Mouse (Mus musculus) heart, embryonic 10.5 days (tissue): Measurements from ENCODE around the gene Coq2. TPM values are rescaled to one million over a fixed set of nuclear protein-coding genes. Genes with fewer than 3 reads are reported as not detected.

ENCODE experiments used
- DNase-seq: peaks from one replicate; pipeline ENCODE4 v3.0.0-alpha.2; 2017; ENCODE audit warnings: low spot score
- H3K27ac ChIP-seq: fragments of 300-500 bp; sonication (generic); 2 replicates; pipeline ENCODE4 v1.5.1; 2016; ENCODE audit warnings: mild to moderate bottlenecking
- H3K27me3 ChIP-seq: fragments of 300-500 bp; sonication (generic); 2 replicates; pipeline ENCODE4 v1.6.1; 2016; ENCODE audit warnings: mild to moderate bottlenecking; ENCODE audit not compliant: poor library complexity, insufficient read depth, severe bottlenecking
- H3K36me3 ChIP-seq: fragments of 300-500 bp; sonication (generic); 2 replicates; pipeline ENCODE4 v1.6.1; 2016; ENCODE audit warnings: mild to moderate bottlenecking, moderate library complexity
- H3K4me1 ChIP-seq: fragments of 300-500 bp; sonication (generic); 2 replicates; pipeline ENCODE4 v1.6.1; 2016; ENCODE audit warnings: mild to moderate bottlenecking
- H3K4me3 ChIP-seq: fragments of 300-500 bp; sonication (generic); 2 replicates; pipeline ENCODE4 v1.5.1; 2016; ENCODE audit warnings: mild to moderate bottlenecking, moderate library complexity
- H3K9me3 ChIP-seq: fragments of 300-500 bp; sonication (generic); 2 replicates; pipeline ENCODE4 v1.6.1; 2016; ENCODE audit warnings: mild to moderate bottlenecking, moderate library complexity
- WGBS: fragments of 180-500 bp; shearing (Covaris S2); methylation state at CpG from one replicate; pipeline ENCODE4 v1.1.7; 2016; 5-methylcytosine and 5-hydroxymethylcytosine counted together
- polyA plus RNA-seq: library from polyadenylated mRNA; unstranded; fragments of >200 nt; fragmentation: Nextera tagmentation; extraction: Ambion mirVana; gene quantifications from 2 replicates; pipeline ENCODE4 v1.2.1, GENCODE M21; 2016

The Coq2 gene
- polyA plus RNA-seq, 1 experiment from 2014 or later = 67.1 TPM

- DNase-seq = no peak
- 57% methylated on average over 4 of the region's 4 CpGs for whole genome bisulfite sequencing
- Histone ChIP-seq H3K9me3 (no peaks in the 10 kb centered on the region), H3K27me3 (no peaks in the 10 kb centered on the region), H3K4me3 (no peak overlapping the region), H3K27ac (no peak overlapping the region), H3K36me3 (no peaks in the 10 kb centered on the region), H3K4me1 (no peaks in the 10 kb centered on the region)
Measured at GRCm38 (mm10) chr5:100685631-100686030, 10.7 kb upstream of the Coq2 start.

- no peaks in the 10 kb centered on the region for H3K36me3 ChIP-seq
- no peaks in the 10 kb centered on the region for H3K9me3 ChIP-seq
- H3K4me3 ChIP-seq = no peak overlapping the region
- WGBS = 73% methylated on average over 6 of the region's 6 CpGs
- no peak overlapping the region for H3K27ac ChIP-seq
- no peaks in the 10 kb centered on the region for H3K4me1 ChIP-seq
- H3K27me3 ChIP-seq = 0 out of 2 replicates have a peak, but pooled peaks cover 5% of the 10 kb centered on the region
- DNase-seq = no peak
Measured at GRCm38 (mm10) chr5:100680542-100680933, 5.6 kb upstream of the Coq2 start.

DNA sequence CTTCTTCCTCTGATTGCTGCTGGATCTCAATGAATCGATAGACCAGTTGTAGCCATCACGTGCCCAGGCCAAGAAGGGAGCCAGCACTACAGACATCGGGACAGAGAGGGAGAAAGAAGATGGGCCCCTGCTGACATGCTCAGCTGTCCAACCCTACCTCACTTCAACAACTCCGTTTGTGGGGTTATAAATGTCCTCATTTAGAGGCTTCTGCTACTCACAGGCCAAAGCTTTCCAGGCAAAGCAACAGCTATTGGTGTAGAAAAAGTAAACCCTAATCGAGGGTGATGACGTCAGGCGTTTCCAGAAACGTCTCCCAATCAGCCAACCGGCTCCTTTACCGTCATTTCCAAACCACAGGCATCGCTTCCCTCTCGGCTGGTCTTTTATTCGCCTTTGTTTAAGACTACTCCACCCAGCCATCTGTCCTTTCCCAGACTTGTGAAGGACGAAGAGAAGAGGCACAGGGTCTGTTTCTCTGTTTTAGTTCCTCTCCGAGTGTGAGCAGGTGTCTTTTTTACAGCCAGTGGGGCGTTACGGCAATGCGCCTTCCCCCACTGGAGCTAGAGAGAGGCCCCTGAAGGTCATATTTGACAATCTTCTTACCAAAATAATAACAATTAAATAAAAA, 5.1 kb upstream of the Coq2 start:
- Histone ChIP-seq H3K9me3 (no peaks in the 10 kb centered on the region), H3K27ac (no peak overlapping the region), H3K4me3 (no peak overlapping the region), H3K4me1 (no peaks in the 10 kb centered on the region), H3K27me3 (0 out of 2 replicates have a peak, but pooled peaks cover 5% of the 10 kb centered on the region), H3K36me3 (no peaks in the 10 kb centered on the region)
- WGBS = 75% methylated on average over 18 of the region's 18 CpGs
- no peak for DNase-seq

DNA sequence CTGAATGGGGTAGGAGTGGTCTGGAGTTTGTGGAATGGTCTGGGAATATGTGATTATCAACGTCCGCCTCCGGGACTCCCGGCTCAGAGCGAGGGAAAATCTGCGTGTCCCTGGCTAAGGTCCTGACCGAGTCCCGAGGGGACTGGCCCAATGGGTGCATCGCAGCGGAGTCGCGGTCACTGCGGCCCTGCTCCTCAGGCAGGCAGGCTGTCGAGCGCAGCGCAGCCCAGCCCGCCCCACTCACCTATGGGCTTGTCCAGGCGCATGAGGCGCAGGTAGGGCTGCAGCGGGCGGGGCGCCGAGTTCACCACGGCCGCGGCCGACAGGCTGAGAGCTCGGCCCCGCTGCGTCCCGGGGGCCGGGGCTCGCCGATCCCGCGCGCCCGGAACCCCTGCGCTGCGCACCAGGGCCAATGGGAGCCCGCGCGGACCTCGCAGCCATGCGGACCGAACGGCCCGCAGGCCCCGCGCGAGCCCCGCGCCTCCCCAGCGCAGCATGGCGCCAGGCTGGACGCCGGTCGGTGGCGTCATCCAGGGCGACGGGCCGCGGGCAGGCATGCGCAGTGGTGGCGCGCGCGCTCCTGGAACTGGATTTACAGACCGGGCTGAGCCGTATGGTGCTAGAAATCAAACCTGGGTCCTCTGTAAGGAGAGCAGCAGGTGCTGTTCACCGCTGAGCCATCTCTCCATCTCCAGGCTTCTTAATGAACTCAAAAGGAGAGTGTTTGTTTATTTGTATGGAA, 1.0 kb downstream of the Coq2 start:
- H3K4me3 ChIP-seq = peak overlapping the region; percentile 84
- H3K4me1 ChIP-seq = peaks cover 5% of the 10 kb centered on the region; the same call in 1 of the 2 replicates
- no peaks in the 10 kb centered on the region for H3K9me3 ChIP-seq
- WGBS = under 1% methylated on average over 71 of the region's 71 CpGs
- no peaks in the 10 kb centered on the region for H3K27me3 ChIP-seq
- DNase-seq = peak; percentile 93
- peaks cover 12% of the 10 kb centered on the region for H3K36me3 ChIP-seq
- peak overlapping the region; percentile 95 for H3K27ac ChIP-seq

GRCm38 (mm10) chr5:100672403-100672802, 2.5 kb downstream of the Coq2 start:
- no peak for DNase-seq
- Histone ChIP-seq H3K36me3 (peaks cover 19% of the 10 kb centered on the region), H3K4me1 (peaks cover 5% of the 10 kb centered on the region; the same call in 1 of the 2 replicates), H3K4me3 (no peak overlapping the region), H3K27ac (no peak overlapping the region), H3K9me3 (no peaks in the 10 kb centered on the region), H3K27me3 (no peaks in the 10 kb centered on the region)
- WGBS = 86% methylated on average over 4 of the region's 4 CpGs

DNA sequence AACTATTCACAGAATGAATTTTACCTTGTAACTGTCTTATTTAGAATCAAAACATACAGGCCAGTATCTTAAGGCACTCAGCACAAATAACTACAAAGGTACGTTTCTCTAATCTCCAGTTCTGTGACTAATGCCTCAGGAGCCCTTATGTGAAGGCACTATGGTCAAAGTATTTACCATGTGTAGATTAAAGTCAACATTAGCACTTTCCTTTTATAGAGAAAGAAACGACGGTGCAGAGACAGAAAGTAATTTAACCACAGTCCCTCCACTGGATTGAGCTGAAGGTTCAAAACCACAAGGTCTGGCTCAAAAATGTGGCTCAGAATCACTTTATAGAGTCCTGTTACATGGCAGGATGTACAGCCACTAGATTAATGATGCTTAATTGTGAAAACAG, 3.0 kb downstream of the Coq2 start:
- Histone ChIP-seq H3K9me3 (no peaks in the 10 kb centered on the region), H3K27me3 (no peaks in the 10 kb centered on the region), H3K4me1 (peaks cover 5% of the 10 kb centered on the region; the same call in 1 of the 2 replicates), H3K4me3 (no peak overlapping the region), H3K27ac (no peak overlapping the region), H3K36me3 (peaks cover 24% of the 10 kb centered on the region)
- no peak for DNase-seq
- 79% methylated on average over 3 of the region's 3 CpGs for WGBS

GRCm38 (mm10) chr5:100671398-100671797, 3.5 kb downstream of the Coq2 start:
- Histone ChIP-seq H3K4me1 (peaks cover 5% of the 10 kb centered on the region; the same call in 1 of the 2 replicates), H3K9me3 (no peaks in the 10 kb centered on the region), H3K4me3 (no peak overlapping the region), H3K27me3 (no peaks in the 10 kb centered on the region), H3K27ac (no peak overlapping the region), H3K36me3 (peaks cover 29% of the 10 kb centered on the region)
- DNase-seq = no peak
- 27% methylated on average over 5 of the region's 5 CpGs for whole genome bisulfite sequencing

GRCm38 (mm10) chr5:100666965-100667364, 8.0 kb downstream of the Coq2 start:
- Histone ChIP-seq H3K27ac (no peak overlapping the region), H3K4me3 (no peak overlapping the region), H3K36me3 (peaks cover 60% of the 10 kb centered on the region), H3K27me3 (no peaks in the 10 kb centered on the region), H3K4me1 (no peaks in the 10 kb centered on the region), H3K9me3 (no peaks in the 10 kb centered on the region)
- no peak for DNase-seq
- WGBS = 71% methylated on average over 1 of the region's 1 CpGs

GRCm38 (mm10) chr5:100663854-100664253, 11.1 kb downstream of the Coq2 start:
- DNase-seq = no peak
- Histone ChIP-seq H3K36me3 (peaks cover 75% of the 10 kb centered on the region), H3K9me3 (no peaks in the 10 kb centered on the region), H3K27ac (no peak overlapping the region), H3K27me3 (no peaks in the 10 kb centered on the region), H3K4me3 (no peak overlapping the region), H3K4me1 (no peaks in the 10 kb centered on the region)
- 47% methylated on average over 5 of the region's 5 CpGs for WGBS

DNA sequence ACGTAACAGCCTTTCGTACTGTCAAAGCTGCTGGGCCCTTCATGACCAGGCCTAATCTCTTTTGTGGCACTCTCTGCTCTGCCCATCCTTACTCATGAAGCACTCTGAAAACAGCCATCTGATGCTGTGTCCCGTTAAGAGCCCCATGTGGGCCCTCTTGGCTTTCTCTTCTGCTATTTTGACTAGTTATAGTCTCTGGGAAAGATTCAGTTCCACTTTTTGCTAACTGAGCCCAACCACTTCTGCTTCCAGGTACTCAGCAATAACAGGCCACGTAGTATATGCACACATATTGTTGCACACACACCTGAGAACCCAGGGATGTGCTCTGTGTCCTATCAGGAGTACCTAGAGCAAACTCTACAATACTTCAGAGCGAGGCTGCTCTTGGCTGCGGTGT, 11.9 kb downstream of the Coq2 start:
- H3K27ac ChIP-seq = no peak overlapping the region
- no peak for DNase-seq
- no peaks in the 10 kb centered on the region for H3K9me3 ChIP-seq
- H3K27me3 ChIP-seq = no peaks in the 10 kb centered on the region
- no peaks in the 10 kb centered on the region for H3K4me1 ChIP-seq
- peaks cover 79% of the 10 kb centered on the region for H3K36me3 ChIP-seq
- 92% methylated on average over 6 of the region's 6 CpGs for WGBS
- no peak overlapping the region for H3K4me3 ChIP-seq

DNA sequence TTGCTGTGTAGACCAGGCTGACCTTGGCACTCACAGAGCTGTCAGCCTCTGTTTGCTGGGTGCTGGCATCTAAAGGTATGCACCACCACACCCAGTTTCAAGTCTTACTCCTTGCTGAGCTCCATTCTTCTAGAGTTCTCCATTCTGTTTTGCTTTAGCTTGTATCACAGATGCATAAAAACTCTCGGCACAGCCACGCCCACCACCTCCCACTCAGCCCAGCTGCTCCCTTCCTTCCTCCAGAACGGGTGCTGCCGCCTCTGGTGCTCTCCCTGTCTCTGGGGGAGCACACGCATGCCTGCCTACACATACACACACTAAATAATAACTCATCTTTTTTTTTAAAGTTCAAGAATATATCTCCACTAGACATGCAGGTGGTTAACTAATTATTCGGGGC, 16.5 kb downstream of the Coq2 start:
- Histone ChIP-seq H3K4me1 (no peaks in the 10 kb centered on the region), H3K9me3 (no peaks in the 10 kb centered on the region), H3K27me3 (no peaks in the 10 kb centered on the region), H3K4me3 (no peak overlapping the region), H3K36me3 (peaks cover 85% of the 10 kb centered on the region), H3K27ac (no peak overlapping the region)
- no peak for DNase-seq
- 89% methylated on average over 6 of the region's 6 CpGs for WGBS

DNA sequence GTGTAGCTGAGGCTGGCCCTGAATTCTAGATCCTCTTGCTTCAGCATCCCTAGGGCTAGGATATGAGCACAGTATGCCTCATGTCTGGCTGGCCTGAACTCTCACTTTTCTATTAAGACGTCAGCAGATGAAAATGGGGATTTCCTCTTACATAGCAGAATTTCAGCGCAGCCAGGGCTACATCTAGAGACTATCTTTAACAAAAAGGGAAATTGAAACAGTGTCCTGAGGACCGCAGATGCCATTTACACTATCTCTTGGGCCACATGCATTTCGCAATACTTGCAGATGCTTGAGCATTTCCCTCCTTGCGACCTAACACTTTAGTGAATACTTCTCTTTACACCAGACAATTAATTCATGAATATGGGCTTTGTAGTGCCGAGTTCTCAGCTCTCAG, 18.6 kb downstream of the Coq2 start:
- peaks cover 69% of the 10 kb centered on the region for H3K36me3 ChIP-seq
- no peak for DNase-seq
- 87% methylated on average over 6 of the region's 6 CpGs for WGBS

DNA sequence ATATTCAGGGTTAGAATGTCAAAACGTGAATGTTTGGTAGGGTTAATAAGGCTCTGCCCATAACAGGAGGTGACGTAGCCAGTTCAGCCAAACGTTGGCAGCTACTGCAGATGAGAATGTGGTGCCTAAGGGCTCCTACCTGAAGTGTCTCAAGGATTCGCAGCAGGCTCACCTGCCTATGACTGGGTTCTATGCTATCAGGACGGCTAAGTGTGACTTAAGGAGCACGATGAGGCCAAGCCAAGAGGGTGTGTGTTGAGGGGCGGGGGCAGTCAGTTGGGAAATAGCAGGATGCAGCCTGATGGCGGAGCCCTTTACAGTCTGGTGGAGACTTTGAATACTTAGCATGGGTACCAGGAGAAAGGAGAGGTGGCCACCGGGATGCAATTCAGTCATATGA, 22.6 kb downstream of the Coq2 start:
- H3K27me3 ChIP-seq = no peaks in the 10 kb centered on the region
- H3K36me3 ChIP-seq = peaks cover 34% of the 10 kb centered on the region
- H3K9me3 ChIP-seq = no peaks in the 10 kb centered on the region
- no peak for DNase-seq
- peaks cover 12% of the 10 kb centered on the region for H3K4me1 ChIP-seq
- 79% methylated on average over 9 of the region's 9 CpGs for WGBS
- H3K27ac ChIP-seq = no peak overlapping the region
- H3K4me3 ChIP-seq = no peak overlapping the region

More for the DNA sequence above, 18.6 kb downstream of the Coq2 start:
- H3K4me1 ChIP-seq = no peaks in the 10 kb centered on the region
- no peak overlapping the region for H3K27ac ChIP-seq
- H3K4me3 ChIP-seq = no peak overlapping the region
- H3K27me3 ChIP-seq = no peaks in the 10 kb centered on the region
- H3K9me3 ChIP-seq = no peaks in the 10 kb centered on the region
